Mouse (Mus musculus) heart, postnatal 14 days (tissue): ENCODE results near the gene Ngly1. TPM values are rescaled to one million over a fixed set of nuclear protein-coding genes. Genes with fewer than 3 reads are reported as not detected.

ENCODE experiments used
- DNase-seq, 2 experiments: peaks; one replicate each; pipeline ENCODE4 v3.0.0; 2021 to 2022
- intact Hi-C: fragments of 180-260 bp; cut with DNase I; formaldehyde crosslinking; loops from one replicate; pipeline ENCODE4 v1.15.1; 2025
- long read RNA-seq, 2 experiments: library from polyadenylated mRNA; stranded (forward); transcript quantifications; one replicate each; pipeline ENCODE4 v2.0.0; 2021
- total RNA-seq, 2 experiments: library from RNA; stranded (reverse); gene quantifications; 2 replicates each; pipeline ENCODE4 v1.2.3; 2021

Gene Ngly1
- 10 to 100 TPM; 36.7 to 37.6 TPM for total RNA-seq
- long read RNA-seq, experiment 1, transcript Ngly1-201 (12 exons, 2,935 nt) = major isoform, 77 of 95 reads
- long read RNA-seq, experiment 1, partial matches to known transcripts = 10 of 95 reads
- long read RNA-seq, experiment 1, other reads (novel, unspliced or antisense) = 8 of 95 reads
- long read RNA-seq, experiment 2, transcript Ngly1-201 (12 exons, 2,935 nt) = major isoform, 76 of 90 reads
- long read RNA-seq, experiment 2, partial matches to known transcripts = 9 of 90 reads
- long read RNA-seq, experiment 2, other reads (novel, unspliced or antisense) = 3 of 90 reads

GRCm38 (mm10) chr14:16249171-16249874, at the start of gene Ngly1, which contains the start of gene Oxsm:
Gene Ngly1 (plus strand): TSS chr14:16249280.
Gene Oxsm (minus strand): TSS chr14:16249808.
- intact Hi-C loops = loop anchor here (2.0 to 10.0 kb wide), 2 partner anchors 65 to 115 kb away; partner anchors contain the start of gene Top2b
- peak; percentile 92 for DNase-seq

- DNase-seq = no peak
- intact Hi-C loops = no loop called here
Measured at GRCm38 (mm10) chr14:16200220-16200912, 48.7 kb upstream of the Ngly1 start.

GRCm38 (mm10) chr14:16200969-16201638, 48.0 kb upstream of the Ngly1 start:
- intact Hi-C loops = no loop called here
- peak in 1 of 2 experiments; percentile 7 for DNase-seq

- intact Hi-C loops = no loop called here
Measured at GRCm38 (mm10) chr14:16201673-16202072, 47.4 kb upstream of the Ngly1 start.

GRCm38 (mm10) chr14:16207722-16208121, 41.4 kb upstream of the Ngly1 start:
- intact Hi-C loops = no loop called here
- no peak for DNase-seq

More at GRCm38 (mm10) chr14:16201673-16202072, 47.4 kb upstream of the Ngly1 start:
- DNase-seq = no peak

- intact Hi-C loops = no loop called here
- peak in 1 of 2 experiments; percentile 33 for DNase-seq
Measured at GRCm38 (mm10) chr14:16219015-16219414, 30.1 kb upstream of the Ngly1 start.

- DNase-seq = no peak
- intact Hi-C loops = no loop called here
Measured at GRCm38 (mm10) chr14:16229395-16229794, 19.7 kb upstream of the Ngly1 start.

- no peak for DNase-seq
- intact Hi-C loops = no loop called here
Measured at GRCm38 (mm10) chr14:16230581-16230980, 18.5 kb upstream of the Ngly1 start.

GRCm38 (mm10) chr14:16233515-16233914, 15.6 kb upstream of the Ngly1 start:
- intact Hi-C loops = no loop called here
- no peak for DNase-seq

- intact Hi-C loops = no loop called here
Measured at GRCm38 (mm10) chr14:16236466-16236865, 12.6 kb upstream of the Ngly1 start.

GRCm38 (mm10) chr14:16242193-16242815, 6.8 kb upstream of the Ngly1 start:
- no peak for DNase-seq
- intact Hi-C loops = loop anchor here (10.0 kb wide), 1 partner anchor 72 kb away; no protein-coding TSS in a partner anchor

More at GRCm38 (mm10) chr14:16236466-16236865, 12.6 kb upstream of the Ngly1 start:
- DNase-seq = no peak

- DNase-seq = peak; percentile 91 to 93
- intact Hi-C loops = loop anchor here (10.0 kb wide), 1 partner anchor 72 kb away; no protein-coding TSS in a partner anchor
Measured at GRCm38 (mm10) chr14:16242947-16243602, 6.0 kb upstream of the Ngly1 start.

GRCm38 (mm10) chr14:16243603-16244209, 5.4 kb upstream of the Ngly1 start:
- intact Hi-C loops = loop anchor here (10.0 kb wide), 1 partner anchor 71 kb away; no protein-coding TSS in a partner anchor
- DNase-seq = no peak

GRCm38 (mm10) chr14:16244370-16244769, 4.7 kb upstream of the Ngly1 start:
- intact Hi-C loops = loop anchor here (10.0 kb wide), 1 partner anchor 70 kb away; no protein-coding TSS in a partner anchor
- no peak for DNase-seq

GRCm38 (mm10) chr14:16245127-16245526, 4.0 kb upstream of the Ngly1 start:
- no peak for DNase-seq
- intact Hi-C loops = loop anchor here (10.0 kb wide), 1 partner anchor 70 kb away; no protein-coding TSS in a partner anchor

- DNase-seq = no peak
- intact Hi-C loops = loop anchor here (10.0 kb wide), 1 partner anchor 68 kb away; no protein-coding TSS in a partner anchor
Measured at GRCm38 (mm10) chr14:16246340-16246912, 2.7 kb upstream of the Ngly1 start.

GRCm38 (mm10) chr14:16248135-16248534, 945 bp upstream of the Ngly1 start:
- intact Hi-C loops = loop anchor here (2.0 to 10.0 kb wide), 2 partner anchors 67 to 117 kb away; partner anchors contain the start of gene Top2b
- no peak for DNase-seq

GRCm38 (mm10) chr14:16248603-16249157, 400 bp upstream of the Ngly1 start:
- no peak for DNase-seq
- intact Hi-C loops = loop anchor here (2.0 to 10.0 kb wide), 2 partner anchors 66 to 116 kb away; partner anchors contain the start of gene Top2b
